Mouse (Mus musculus): ENCODE measurements around the gene F11r. TPM values are rescaled to one million over a fixed set of nuclear protein-coding genes. Genes with fewer than 3 reads are reported as not detected.

The F11r gene
- polyA plus RNA-seq, 1 experiment from 2014 or later: 95.8 TPM

DNA sequence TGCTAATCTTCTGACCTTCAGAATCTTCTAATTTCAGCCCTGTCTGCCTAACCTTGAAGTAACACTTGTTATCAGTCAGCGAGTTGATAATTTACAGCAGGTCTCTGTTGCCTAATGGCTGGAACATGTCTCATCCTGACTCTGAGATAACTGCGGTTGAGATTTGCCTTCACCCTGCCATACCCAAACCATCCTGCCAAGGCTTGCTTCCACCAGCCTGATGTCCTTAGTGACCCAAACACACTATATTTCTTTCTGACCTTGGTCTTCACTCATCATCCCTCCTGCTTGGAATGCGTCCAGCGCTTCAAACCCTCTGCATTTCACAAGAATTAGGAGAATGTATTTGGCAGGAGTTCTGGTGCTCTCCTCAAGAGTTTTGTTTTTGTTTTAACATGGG, 12.2 kb upstream of the F11r start:
- Histone ChIP-seq H3K9me3 (ENCODE audit: control insufficient read depth, low read length) (no peaks in the 10 kb centered on the region), H3K4me1 (replicated peaks; ENCODE audit: control insufficient read depth, insufficient read depth) (0 out of 2 replicates have a peak, but pooled peaks cover 4% of the 10 kb centered on the region), H3K27me3 (ENCODE audit: control insufficient read depth, insufficient read depth, low read length) (no peaks in the 10 kb centered on the region), H3K36me3 (ENCODE audit: control insufficient read depth, insufficient read depth, low read length) (no peaks in the 10 kb centered on the region), H3K27ac (replicated peaks) (no peak overlapping the region; the same call in 1 of the 2 replicates), H3K4me3 (ENCODE audit: low read depth, low read length) (no peak overlapping the region), H3K4me2 (replicated peaks; ENCODE audit: low read depth) (no peak overlapping the region), H3K9ac (ENCODE audit: low read length) (no peak overlapping the region)
- 28% methylated on average over 4 of the region's 4 CpGs for WGBS
- TF ChIP-seq EP300 (optimal IDR thresholded peaks at IDR 0.05) (no peak), CTCF (IDR thresholded peaks at IDR 0.05; ENCODE audit: low read depth) (no peak)
- DNase-seq (ENCODE audit: low spot score) (no peak), ATAC-seq (ENCODE audit: low FRiP score, low TSS enrichment) (peak; percentile 62; the same call in 1 of the 2 replicates)

DNA sequence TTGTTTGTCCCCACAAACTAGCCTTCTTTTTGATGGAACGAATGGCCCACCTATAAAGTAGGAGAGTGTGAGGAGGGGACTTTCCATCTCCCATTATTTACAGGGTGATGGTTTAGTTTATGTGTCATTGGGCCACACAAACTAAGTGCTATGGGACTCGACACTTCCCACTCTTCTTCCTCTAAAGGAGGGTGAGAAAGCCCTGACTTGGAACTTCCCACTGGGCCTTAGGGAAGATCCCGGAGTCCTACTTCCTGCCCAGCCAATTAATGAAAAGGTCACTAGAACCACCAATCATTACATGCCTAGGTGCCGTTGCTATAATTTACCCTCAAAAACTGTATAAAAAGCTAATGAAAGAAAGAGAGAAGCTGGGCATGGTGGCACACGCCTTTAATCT, 5.2 kb upstream of the F11r start:
- WGBS: 76% methylated on average over 5 of the region's 5 CpGs
- Histone ChIP-seq H3K4me1 (replicated peaks; ENCODE audit: control insufficient read depth, insufficient read depth) (no peaks in the 10 kb centered on the region), H3K4me2 (replicated peaks; ENCODE audit: low read depth) (no peak overlapping the region), H3K9me3 (ENCODE audit: control insufficient read depth, low read length) (no peaks in the 10 kb centered on the region), H3K36me3 (ENCODE audit: control insufficient read depth, insufficient read depth, low read length) (no peaks in the 10 kb centered on the region), H3K27me3 (ENCODE audit: control insufficient read depth, insufficient read depth, low read length) (no peaks in the 10 kb centered on the region), H3K4me3 (ENCODE audit: low read depth, low read length) (no peak overlapping the region), H3K27ac (replicated peaks) (no peak overlapping the region), H3K9ac (ENCODE audit: low read length) (no peak overlapping the region)
- ATAC-seq (ENCODE audit: low FRiP score, low TSS enrichment) (no peak), DNase-seq (ENCODE audit: low spot score) (no peak)
- TF ChIP-seq CTCF (IDR thresholded peaks at IDR 0.05; ENCODE audit: low read depth) (no peak), EP300 (optimal IDR thresholded peaks at IDR 0.05) (no peak)

DNA sequence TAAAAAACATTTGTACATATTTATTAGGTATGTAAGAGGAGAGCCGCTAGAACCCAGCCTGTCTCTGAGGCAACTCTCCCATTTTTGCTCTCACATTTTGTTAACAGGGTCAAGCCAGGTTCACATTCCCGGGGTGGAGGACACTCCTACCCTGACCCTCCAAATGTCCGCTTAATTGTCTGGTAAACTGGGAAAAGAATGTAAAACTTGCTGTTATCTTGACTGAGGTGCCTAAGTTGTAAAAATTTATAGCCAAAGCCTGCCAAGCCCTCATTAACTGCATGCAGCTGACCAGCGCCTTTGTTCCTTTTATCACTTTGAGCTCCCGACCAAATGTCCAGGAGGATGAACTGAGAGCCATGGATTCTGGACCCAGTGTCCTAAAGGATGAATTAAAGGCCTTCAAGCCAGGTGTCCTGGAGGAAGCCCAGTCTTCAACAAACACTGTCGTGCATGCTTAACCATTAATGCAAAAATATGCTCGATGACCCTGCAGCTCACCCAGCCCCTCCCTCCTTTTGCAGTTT, 2.0 kb upstream of the F11r start:
- no peak overlapping the region for H3K4me2 ChIP-seq (replicated peaks; ENCODE audit: low read depth)
- no peak for ATAC-seq (ENCODE audit: low FRiP score, low TSS enrichment)

DNA sequence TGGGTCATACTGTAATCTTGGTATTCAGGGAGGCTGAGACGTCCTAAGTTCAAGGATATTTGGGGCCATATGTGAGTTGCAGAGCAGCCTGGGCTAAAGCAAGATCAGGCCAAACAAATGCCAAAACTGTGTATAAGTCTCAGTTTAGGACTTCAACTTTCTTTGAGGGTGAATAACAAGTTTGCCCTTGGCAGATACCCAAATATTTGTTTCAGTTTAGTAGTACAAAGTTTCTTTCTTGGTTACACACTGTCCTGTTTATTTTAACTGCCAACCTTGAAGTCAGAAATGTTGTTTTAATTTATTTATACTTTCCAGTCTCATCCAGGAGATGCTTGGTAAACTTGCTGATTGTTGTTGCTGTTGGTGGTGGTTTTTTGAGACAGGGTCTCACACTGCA, 1.4 kb upstream of the F11r start:
- no peak for ATAC-seq (ENCODE audit: low FRiP score, low TSS enrichment)
- TF ChIP-seq CTCF (IDR thresholded peaks at IDR 0.05; ENCODE audit: low read depth): no peak
- no peak for TF ChIP-seq EP300 (optimal IDR thresholded peaks at IDR 0.05)
- Histone ChIP-seq H3K4me3 (ENCODE audit: low read depth, low read length) (no peak overlapping the region), H3K9ac (ENCODE audit: low read length) (no peak overlapping the region), H3K4me2 (replicated peaks; ENCODE audit: low read depth) (no peak overlapping the region), H3K9me3 (ENCODE audit: control insufficient read depth, low read length) (no peaks in the 10 kb centered on the region), H3K27ac (replicated peaks) (no peak overlapping the region), H3K27me3 (ENCODE audit: control insufficient read depth, insufficient read depth, low read length) (no peaks in the 10 kb centered on the region), H3K36me3 (ENCODE audit: control insufficient read depth, insufficient read depth, low read length) (no peaks in the 10 kb centered on the region), H3K4me1 (replicated peaks; ENCODE audit: control insufficient read depth, insufficient read depth) (peaks cover 4% of the 10 kb centered on the region; the same call in 1 of the 2 replicates)
- DNase-seq (ENCODE audit: low spot score): no peak
- WGBS: 44% methylated on average over 1 of the region's 1 CpGs

More for the DNA sequence above, 2.0 kb upstream of the F11r start:
- Histone ChIP-seq H3K27me3 (ENCODE audit: control insufficient read depth, insufficient read depth, low read length) (no peaks in the 10 kb centered on the region), H3K9ac (ENCODE audit: low read length) (no peak overlapping the region), H3K36me3 (ENCODE audit: control insufficient read depth, insufficient read depth, low read length) (no peaks in the 10 kb centered on the region), H3K4me3 (ENCODE audit: low read depth, low read length) (no peak overlapping the region), H3K4me1 (replicated peaks; ENCODE audit: control insufficient read depth, insufficient read depth) (peaks cover 4% of the 10 kb centered on the region; the same call in 1 of the 2 replicates), H3K27ac (replicated peaks) (no peak overlapping the region), H3K9me3 (ENCODE audit: control insufficient read depth, low read length) (no peaks in the 10 kb centered on the region)
- TF ChIP-seq EP300 (optimal IDR thresholded peaks at IDR 0.05): no peak
- TF ChIP-seq CTCF (IDR thresholded peaks at IDR 0.05; ENCODE audit: low read depth): no peak
- 31% methylated on average over 7 of the region's 7 CpGs for WGBS
- no peak for DNase-seq (ENCODE audit: low spot score)

DNA sequence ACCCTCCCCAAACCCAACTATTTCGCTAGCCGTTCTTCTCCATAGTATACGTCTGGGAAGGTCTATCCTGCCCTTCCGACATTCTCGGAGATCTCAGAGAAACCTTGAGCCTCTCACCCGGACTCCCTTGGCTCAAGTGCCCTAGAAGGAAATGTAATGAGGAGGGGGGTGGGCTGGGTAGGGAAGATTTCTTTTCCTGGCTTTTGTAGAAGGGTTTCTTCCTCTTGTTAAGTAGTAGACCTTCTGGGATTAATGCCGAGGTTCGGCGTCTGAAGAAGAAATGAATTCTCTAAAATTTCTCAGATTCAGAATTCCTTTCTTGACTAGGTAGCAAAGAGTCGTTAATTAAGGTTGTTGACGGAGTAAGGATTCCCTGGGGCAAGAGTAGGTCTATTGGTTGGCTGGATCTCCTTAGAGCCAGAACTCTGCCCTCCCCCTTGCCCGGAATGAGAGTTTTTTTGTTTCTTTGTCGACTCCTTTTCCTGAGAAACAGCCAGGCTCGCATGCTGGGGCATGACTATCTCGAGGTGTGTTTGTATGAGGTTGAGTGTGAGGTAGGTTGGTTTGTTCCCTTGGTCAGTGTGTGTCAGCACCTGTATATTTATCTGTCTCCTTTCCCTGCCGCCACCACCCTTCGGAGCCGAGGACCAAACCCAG, 807 bp downstream of the F11r start:
- peak; percentile 51 for DNase-seq (ENCODE audit: low spot score)
- 9% methylated on average over 18 of the region's 18 CpGs for WGBS

DNA sequence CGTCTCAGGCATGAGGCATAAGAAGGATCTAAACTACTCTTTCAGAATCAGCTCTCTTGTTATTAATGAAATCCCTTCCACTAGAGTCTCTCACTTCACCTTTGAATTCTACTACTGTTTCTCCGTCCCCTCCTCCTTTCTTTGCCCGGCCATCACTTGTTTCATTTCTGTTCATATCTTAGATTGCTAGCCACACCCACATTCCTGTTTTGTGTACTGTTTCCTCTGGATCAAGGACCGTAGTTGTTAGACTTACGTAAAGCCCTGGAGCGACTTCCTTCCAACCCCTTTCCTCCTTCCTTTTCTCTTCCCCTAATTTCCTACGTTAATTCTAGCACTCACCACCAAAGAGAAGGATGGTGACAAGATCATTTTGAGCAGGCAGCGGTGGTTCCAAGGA, 1.7 kb downstream of the F11r start:
- TF ChIP-seq EP300 (optimal IDR thresholded peaks at IDR 0.05) (no peak), CTCF (IDR thresholded peaks at IDR 0.05; ENCODE audit: low read depth) (no peak)
- WGBS: 36% methylated on average over 8 of the region's 8 CpGs
- peak; percentile 18 for DNase-seq (ENCODE audit: low spot score)

More for the DNA sequence above, 807 bp downstream of the F11r start:
- Histone ChIP-seq H3K4me3 (ENCODE audit: low read depth, low read length) (peak overlapping the region; percentile 70), H3K36me3 (ENCODE audit: control insufficient read depth, insufficient read depth, low read length) (no peaks in the 10 kb centered on the region), H3K27ac (replicated peaks) (peak overlapping the region; percentile 94), H3K27me3 (ENCODE audit: control insufficient read depth, insufficient read depth, low read length) (no peaks in the 10 kb centered on the region), H3K4me1 (replicated peaks; ENCODE audit: control insufficient read depth, insufficient read depth) (peaks cover 4% of the 10 kb centered on the region; the same call in 1 of the 2 replicates), H3K4me2 (replicated peaks; ENCODE audit: low read depth) (peak overlapping the region; percentile 68), H3K9ac (ENCODE audit: low read length) (peak overlapping the region; percentile 72), H3K9me3 (ENCODE audit: control insufficient read depth, low read length) (no peaks in the 10 kb centered on the region)
- ATAC-seq (ENCODE audit: low FRiP score, low TSS enrichment): peak; percentile 25
- TF ChIP-seq CTCF (IDR thresholded peaks at IDR 0.05; ENCODE audit: low read depth): no peak

More for the DNA sequence above, 1.7 kb downstream of the F11r start:
- H3K4me1 ChIP-seq (replicated peaks; ENCODE audit: control insufficient read depth, insufficient read depth): peaks cover 4% of the 10 kb centered on the region; the same call in 1 of the 2 replicates
- H3K4me2 ChIP-seq (replicated peaks; ENCODE audit: low read depth): peak overlapping the region; percentile 68
- H3K36me3 ChIP-seq (ENCODE audit: control insufficient read depth, insufficient read depth, low read length): no peaks in the 10 kb centered on the region
- H3K4me3 ChIP-seq (ENCODE audit: low read depth, low read length): peak overlapping the region; percentile 70
- no peaks in the 10 kb centered on the region for H3K27me3 ChIP-seq (ENCODE audit: control insufficient read depth, insufficient read depth, low read length)
- peak overlapping the region; percentile 94 for H3K27ac ChIP-seq (replicated peaks)
- no peak for ATAC-seq (ENCODE audit: low FRiP score, low TSS enrichment)
- H3K9me3 ChIP-seq (ENCODE audit: control insufficient read depth, low read length): no peaks in the 10 kb centered on the region
- peak overlapping the region; percentile 72 for H3K9ac ChIP-seq (ENCODE audit: low read length)

Data from stomach, postnatal 0 days (tissue).